Mouse (Mus musculus) liver, postnatal 0 days (tissue): ENCODE data around the gene Gm8677. TPM values are rescaled to one million over a fixed set of nuclear protein-coding genes. Genes with fewer than 3 reads are reported as not detected.
"Not testable (repeated sequence)": the region's sequence is repeated elsewhere in the genome, so short reads cannot be mapped to it uniquely, and the experiment has no call there.

Experiments
- ATAC-seq: fragments of 200-750 bp; cut with Nextera tagmentation; 2 replicates; pipeline ENCODE4 v1.8.0; 2017; ENCODE audit warnings: mild to moderate bottlenecking, moderate library complexity
- DNase-seq: peaks from one replicate; pipeline ENCODE4 v3.0.0-alpha.2; 2016
- H3K27ac ChIP-seq: fragments of 300-500 bp; sonication (generic); 2 replicates; pipeline ENCODE4 v1.5.1; 2014; ENCODE audit warnings: antibody characterized with exemption, moderate library complexity, mild to moderate bottlenecking, low read depth
- H3K27me3 ChIP-seq: fragments of 300-500 bp; sonication (generic); 2 replicates; pipeline ENCODE4 v1.6.1; 2014; ENCODE audit warnings: low read length, control low read depth, mixed read lengths; ENCODE audit not compliant: insufficient read depth
- H3K36me3 ChIP-seq: fragments of 300-500 bp; sonication (generic); replicated peaks from 2 replicates; pipeline ENCODE4 v1.6.1; 2014; ENCODE audit warnings: mild to moderate bottlenecking, control low read depth, low read length, moderate library complexity, mixed read lengths; ENCODE audit not compliant: insufficient read depth
- H3K4me1 ChIP-seq: fragments of 300-500 bp; sonication (generic); 2 replicates; pipeline ENCODE4 v1.6.1; 2014; ENCODE audit warnings: antibody characterized with exemption, mild to moderate bottlenecking, control low read depth; ENCODE audit not compliant: insufficient read depth
- H3K4me2 ChIP-seq: fragments of 300-500 bp; sonication (generic); 2 replicates; pipeline ENCODE4 v1.6.1; 2014; ENCODE audit warnings: low read depth, mild to moderate bottlenecking, low read length, moderate library complexity, mixed read lengths
- H3K4me3 ChIP-seq: fragments of 300-500 bp; sonication (generic); 2 replicates; pipeline ENCODE4 v1.5.1; 2014; ENCODE audit warnings: low read depth, low read length
- H3K9ac ChIP-seq: fragments of 300-500 bp; sonication (generic); replicated peaks from 2 replicates; pipeline ENCODE4 v1.6.1; 2014; ENCODE audit warnings: mild to moderate bottlenecking, moderate library complexity
- H3K9me3 ChIP-seq: fragments of 300-500 bp; sonication (generic); 2 replicates; pipeline ENCODE4 v1.6.1; 2016; ENCODE audit warnings: mild to moderate bottlenecking, control low read depth, low read length, mixed read lengths
- WGBS: fragments of 180-500 bp; shearing (Covaris S2); extraction: QIAGEN DNeasy Blood & Tissue Kit; methylation state at CpG from one replicate; pipeline ENCODE4 v1.1.7; 2014; ENCODE audit not compliant: insufficient replicate concordance; 5-methylcytosine and 5-hydroxymethylcytosine counted together
- polyA plus RNA-seq: library from polyadenylated mRNA; unstranded; fragments of >200 nt; fragmentation: Nextera tagmentation; extraction: Ambion mirVana; gene quantifications from 2 replicates; pipeline ENCODE4 v1.2.1, GENCODE M21; 2015

Gm8677 gene
- polyA plus RNA-seq, result not detected in 2 replicates

DNA sequence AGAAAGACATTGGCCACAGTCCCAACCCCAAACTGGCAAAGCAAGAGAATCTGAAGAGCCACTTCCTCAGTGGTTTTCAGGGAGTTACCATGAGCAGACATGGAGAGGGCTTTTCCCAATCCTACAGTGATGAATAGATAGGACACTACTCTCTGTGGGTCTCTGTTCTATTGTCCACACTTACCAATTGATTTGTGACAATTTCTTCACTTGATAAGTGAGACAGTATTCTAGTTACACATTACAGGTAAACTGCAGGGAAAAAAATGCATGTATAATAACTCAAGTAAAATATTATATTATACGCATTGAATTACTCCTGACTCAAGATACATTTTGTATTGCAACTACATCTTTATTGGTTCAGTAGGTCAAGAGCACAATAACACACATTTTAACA is at the start of gene Gm8677:
Gene Gm8677 (minus strand): TSS at position 101 of the 400 bp plus-strand sequence.
- not testable (repeated sequence) for H3K4me2 ChIP-seq, H3K9ac ChIP-seq, H3K27me3 ChIP-seq, DNase-seq, H3K27ac ChIP-seq, H3K9me3 ChIP-seq, H3K4me1 ChIP-seq, H3K4me3 ChIP-seq, ATAC-seq, H3K36me3 ChIP-seq
- no CpG with 5 or more reads among the region's 1 CpGs for WGBS

DNA sequence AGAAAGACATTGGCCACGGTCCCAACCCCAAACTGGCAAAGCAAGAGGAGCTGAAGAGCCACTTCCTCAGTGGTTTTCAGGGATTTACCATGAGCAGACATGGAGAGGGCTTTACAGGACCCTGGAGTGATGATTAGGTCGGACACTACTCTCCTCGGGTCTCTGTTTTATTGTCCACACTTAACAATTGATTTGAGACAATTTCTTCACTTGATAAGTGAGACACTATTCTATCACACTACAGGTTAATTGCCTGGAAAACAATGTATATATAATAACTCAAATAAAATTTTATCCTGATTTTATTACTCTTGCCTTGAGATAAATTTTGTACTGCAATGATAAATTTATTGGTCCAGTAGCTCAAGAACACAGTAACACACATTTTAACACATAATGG is 30.6 kb upstream of the Gm8677 start, which contains the start of gene Gm4201:
Gene Gm4201 (minus strand): TSS at position 101 of the 400 bp plus-strand sequence.
- H3K9me3 ChIP-seq, ATAC-seq, H3K27me3 ChIP-seq, H3K36me3 ChIP-seq, H3K27ac ChIP-seq, H3K9ac ChIP-seq, H3K4me1 ChIP-seq, DNase-seq, H3K4me2 ChIP-seq, H3K4me3 ChIP-seq: not testable (repeated sequence)
- WGBS, result no CpG with 5 or more reads among the region's 3 CpGs

DNA sequence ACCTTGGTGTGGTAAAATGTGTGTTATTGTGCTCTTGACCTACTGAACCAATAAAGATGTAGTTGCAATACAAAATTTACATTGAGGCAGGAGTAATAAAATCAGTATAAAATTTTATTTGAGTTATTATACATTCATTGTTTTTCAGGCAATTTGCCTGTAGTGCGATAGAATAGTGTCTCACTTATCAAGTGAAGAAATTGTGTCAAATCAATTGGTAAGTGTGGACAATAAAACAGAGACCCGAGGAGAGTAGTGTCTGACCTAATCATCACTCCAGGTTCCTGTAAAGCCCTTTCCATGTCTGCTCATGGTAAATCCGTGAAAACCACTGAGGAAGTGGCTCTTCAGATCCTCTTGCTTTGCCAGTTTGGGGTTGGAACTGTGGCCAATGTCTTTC is 12.0 kb downstream of the Gm8677 start, which contains the start of gene Vmn1r152:
Gene Vmn1r152 (plus strand): TSS at position 301 of the 400 bp plus-strand sequence.
- H3K4me2 ChIP-seq, ATAC-seq: not testable (repeated sequence)

DNA sequence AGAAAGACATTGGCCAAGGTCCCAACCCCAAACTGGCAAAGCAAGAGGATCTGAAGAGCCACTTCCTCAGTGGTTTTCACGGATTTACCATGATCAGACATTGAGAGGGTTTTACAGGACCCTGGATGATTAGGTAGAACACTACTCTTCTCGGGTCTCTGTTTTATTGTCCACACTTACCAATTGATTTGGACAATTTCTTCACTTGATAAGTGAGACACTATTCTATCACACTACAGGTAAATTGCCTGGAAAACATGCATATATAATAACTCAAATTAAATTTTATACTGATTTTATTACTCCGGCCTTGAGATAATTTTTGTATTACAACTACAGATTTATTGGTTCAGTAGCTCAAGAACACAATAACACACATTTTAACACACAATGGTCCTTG is 35.1 kb downstream of the Gm8677 start, which contains the start of gene Vmn1r151:
Gene Vmn1r151 (minus strand): TSS at position 101 of the 400 bp plus-strand sequence.
- not testable (repeated sequence) for ATAC-seq, H3K27me3 ChIP-seq, H3K4me2 ChIP-seq, H3K27ac ChIP-seq, H3K9me3 ChIP-seq, DNase-seq, H3K9ac ChIP-seq, H3K4me1 ChIP-seq, H3K4me3 ChIP-seq, H3K36me3 ChIP-seq
- WGBS, result 20% methylated on average over 1 of the region's 3 CpGs

More for the DNA sequence above, 12.0 kb downstream of the Gm8677 start, which contains the start of gene Vmn1r152:
- not testable (repeated sequence) for H3K27ac ChIP-seq, H3K9me3 ChIP-seq, H3K4me3 ChIP-seq, H3K9ac ChIP-seq, H3K36me3 ChIP-seq, H3K4me1 ChIP-seq, H3K27me3 ChIP-seq, DNase-seq
- no CpG with 5 or more reads among the region's 3 CpGs for WGBS

Other genes with a start within 250 kb of the Gm8677 start
- gene Gm4187, start 205.2 kb downstream of the Gm8677 start, polyA plus RNA-seq, result not detected in 2 replicates
- gene Gm8660, start 163.8 kb downstream of the Gm8677 start, polyA plus RNA-seq, result not detected in 2 replicates
- gene Vmn1r148, start 121.3 kb downstream of the Gm8677 start, polyA plus RNA-seq, result not detected in 2 replicates
- not detected in 2 replicates for gene Vmn1r149, start 96.7 kb downstream of the Gm8677 start, polyA plus RNA-seq
- not detected in 2 replicates for gene Gm10665, start 70.8 kb downstream of the Gm8677 start, polyA plus RNA-seq
- gene Vmn1r151, start 35.2 kb downstream of the Gm8677 start, polyA plus RNA-seq, result not detected in 2 replicates
- not detected in 2 replicates for gene Vmn1r152, start 11.9 kb downstream of the Gm8677 start, polyA plus RNA-seq
- gene Gm4201, start 30.5 kb upstream of the Gm8677 start, polyA plus RNA-seq, result not detected in 2 replicates
- gene Gm4565, start 53.2 kb upstream of the Gm8677 start, polyA plus RNA-seq, result not detected in 2 replicates
- gene Vmn1r155, start 123.1 kb upstream of the Gm8677 start, polyA plus RNA-seq, result not detected in 2 replicates
- not detected in 2 replicates for gene Gm8693, start 157.4 kb upstream of the Gm8677 start, polyA plus RNA-seq
- gene Gm4567, start 184.8 kb upstream of the Gm8677 start, polyA plus RNA-seq, result not detected in 2 replicates
- not detected in 2 replicates for gene Vmn1r157, start 226.8 kb upstream of the Gm8677 start, polyA plus RNA-seq